Mouse (Mus musculus) ovary, adult 2 months (tissue): ENCODE results near the gene Zcchc24. TPM values are rescaled to one million over a fixed set of nuclear protein-coding genes. Genes with fewer than 3 reads are reported as not detected.

Experiments used
- polyA plus RNA-seq: library from polyadenylated mRNA; depleted of rRNA; stranded (reverse); fragments of >200 nt; gene quantifications from 2 replicates; pipeline ENCODE4 v1.2.3, GENCODE M21; 2012; rRNA removed

The Zcchc24 gene
- 57.0 and 57.4 TPM in 2 replicates for polyA plus RNA-seq

DNA sequence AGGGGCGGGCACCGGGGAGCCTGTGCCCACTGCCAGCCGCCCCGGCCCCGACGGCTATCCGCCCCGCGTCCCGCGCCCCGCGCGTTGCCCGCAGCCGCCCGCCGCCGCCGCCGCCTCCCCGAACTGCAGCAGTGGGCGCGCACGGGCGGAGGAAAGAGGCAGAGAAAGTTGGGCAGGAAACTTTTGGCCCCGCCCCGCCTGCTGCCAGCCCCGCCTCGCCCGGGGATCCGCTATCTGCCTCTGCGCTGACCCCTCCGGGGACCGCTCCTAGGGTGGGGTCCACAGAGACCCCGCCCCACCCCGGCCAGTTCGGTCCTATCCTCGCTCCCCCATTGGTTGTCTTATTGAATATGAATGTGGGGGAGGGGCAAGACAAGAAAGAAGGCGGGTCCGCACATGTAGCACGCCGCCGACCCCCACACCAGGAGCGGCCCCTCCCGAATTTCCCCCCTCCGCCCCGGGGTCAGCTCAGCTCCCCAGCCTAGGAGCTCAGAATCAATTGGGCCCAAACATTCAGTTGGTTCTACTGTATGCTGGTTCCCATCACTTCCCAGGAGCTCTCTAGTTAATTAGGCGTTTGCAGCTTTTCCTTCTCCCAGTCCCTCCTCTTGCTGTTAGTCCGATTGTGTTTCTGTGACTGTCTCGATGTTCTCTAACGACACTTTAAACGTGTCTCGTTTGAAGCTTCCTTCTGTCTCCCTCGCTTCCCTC is at the start of gene Zcchc24:
Gene Zcchc24, minus strand, starts transcription at position 125 of the 711 bp plus-strand sequence.

GRCm38 (mm10) chr14:25693888-25694568 is 74.8 kb downstream of the Zcchc24 start, which contains the start of gene Ppif:
Gene Ppif (plus strand): TSS chr14:25694154.

Other genes starting within 250 kb of the Zcchc24 start
- gene Ppif, start 74.9 kb downstream of the Zcchc24 start, polyA plus RNA-seq = 63.5 and 83.0 TPM in 2 replicates
- gene Anxa11, start 73.1 kb upstream of the Zcchc24 start, polyA plus RNA-seq = 78.1 and 96.6 TPM in 2 replicates
- gene Plac9a, start 134.1 kb upstream of the Zcchc24 start, polyA plus RNA-seq = 0.75 and 0.86 TPM in 2 replicates
- 8.9 and 19.2 TPM in 2 replicates for gene Tmem254a, start 158.6 kb upstream of the Zcchc24 start, polyA plus RNA-seq
- gene Cphx1, start 169.3 kb upstream of the Zcchc24 start, polyA plus RNA-seq = 0.87 and 1.5 TPM in 2 replicates
- 1.4 and 1.9 TPM in 2 replicates for gene Duxbl1, start 209.5 kb upstream of the Zcchc24 start, polyA plus RNA-seq